Mouse (Mus musculus) adrenal gland, adult (tissue): ENCODE data around the gene Mafg.

Source experiments
- DNase-seq, 2 experiments: peaks; one replicate each; pipeline ENCODE4 v3.0.0; 2022 to 2023; ENCODE audit warnings: low spot score in 1 of 2; ENCODE audit not compliant: inconsistent age in 2 of 2

The Mafg gene

GRCm38 (mm10) chr11:120623961-120624679 is 9.3 kb downstream of the Mafg start:
- peak; percentile 76 to 88 for DNase-seq

- peak in 1 of 2 experiments; percentile 83 for DNase-seq
Observed at GRCm38 (mm10) chr11:120622805-120623204, 10.6 kb downstream of the Mafg start.

GRCm38 (mm10) chr11:120620195-120620594 is 13.2 kb downstream of the Mafg start:
- DNase-seq: peak in 1 of 2 experiments; percentile 24

GRCm38 (mm10) chr11:120618619-120619535 is 14.5 kb downstream of the Mafg start:
- DNase-seq: peak in 1 of 2 experiments; percentile 75

- DNase-seq: peak; percentile 97
Observed at GRCm38 (mm10) chr11:120617519-120618112, 15.8 kb downstream of the Mafg start, which contains the start of gene Pcyt2. Gene Pcyt2 (minus strand): TSS chr11:120617936.

- no peak for DNase-seq
Observed at GRCm38 (mm10) chr11:120616617-120617294, 16.6 kb downstream of the Mafg start.

- DNase-seq: peak in 1 of 2 experiments; percentile 32
Observed at GRCm38 (mm10) chr11:120615606-120616203, 17.7 kb downstream of the Mafg start.

- peak in 1 of 2 experiments; percentile 32 for DNase-seq
Observed at GRCm38 (mm10) chr11:120615167-120615566, 18.2 kb downstream of the Mafg start.

GRCm38 (mm10) chr11:120613976-120614375 is 19.4 kb downstream of the Mafg start:
- peak in 1 of 2 experiments; percentile 43 for DNase-seq

- DNase-seq: peak in 1 of 2 experiments; percentile 30
Observed at GRCm38 (mm10) chr11:120613481-120613972, 19.9 kb downstream of the Mafg start.

GRCm38 (mm10) chr11:120612763-120613162 is 20.6 kb downstream of the Mafg start:
- DNase-seq: peak; percentile 72 to 87

GRCm38 (mm10) chr11:120610477-120611046 is 22.8 kb downstream of the Mafg start:
- peak in 1 of 2 experiments; percentile 32 for DNase-seq

- DNase-seq: peak; percentile 66 to 81
Observed at GRCm38 (mm10) chr11:120609250-120609649, 24.1 kb downstream of the Mafg start.

- no peak for DNase-seq
Observed at GRCm38 (mm10) chr11:120608241-120609034, 25.0 kb downstream of the Mafg start, which contains the start of gene Npb. Gene Npb (plus strand): TSS chr11:120608477.

GRCm38 (mm10) chr11:120606764-120607163 is 26.6 kb downstream of the Mafg start:
- peak in 1 of 2 experiments; percentile 70 for DNase-seq

- peak; percentile 45 to 75 for DNase-seq
Observed at GRCm38 (mm10) chr11:120605667-120606066, 27.7 kb downstream of the Mafg start.

GRCm38 (mm10) chr11:120603545-120603944 is 29.9 kb downstream of the Mafg start:
- DNase-seq: no peak

GRCm38 (mm10) chr11:120600716-120601115 is 32.7 kb downstream of the Mafg start:
- no peak for DNase-seq
